Mouse (Mus musculus) small intestine, adult 2 months (tissue): Measurements from ENCODE around the gene Pla2g6.

Experiments
- CTCF ChIP-seq: fragments of 200-500 bp; IDR thresholded peaks from 2 replicates; pipeline ENCODE4 v1.5.1; 2012; ENCODE audit warnings: low read depth, mild to moderate bottlenecking, control low read depth, inconsistent platforms, low read length, moderate library complexity, mixed read lengths; ENCODE audit not compliant: insufficient replicate concordance, insufficient read length; ENCODE audit errors: extremely low read depth
- POLR2A ChIP-seq: fragments of 200-500 bp; IDR thresholded peaks from 2 replicates; pipeline ENCODE4 v1.6.1; 2012; ENCODE audit warnings: low read depth, mild to moderate bottlenecking, control low read depth, inconsistent platforms, low read length, moderate library complexity

DNA sequence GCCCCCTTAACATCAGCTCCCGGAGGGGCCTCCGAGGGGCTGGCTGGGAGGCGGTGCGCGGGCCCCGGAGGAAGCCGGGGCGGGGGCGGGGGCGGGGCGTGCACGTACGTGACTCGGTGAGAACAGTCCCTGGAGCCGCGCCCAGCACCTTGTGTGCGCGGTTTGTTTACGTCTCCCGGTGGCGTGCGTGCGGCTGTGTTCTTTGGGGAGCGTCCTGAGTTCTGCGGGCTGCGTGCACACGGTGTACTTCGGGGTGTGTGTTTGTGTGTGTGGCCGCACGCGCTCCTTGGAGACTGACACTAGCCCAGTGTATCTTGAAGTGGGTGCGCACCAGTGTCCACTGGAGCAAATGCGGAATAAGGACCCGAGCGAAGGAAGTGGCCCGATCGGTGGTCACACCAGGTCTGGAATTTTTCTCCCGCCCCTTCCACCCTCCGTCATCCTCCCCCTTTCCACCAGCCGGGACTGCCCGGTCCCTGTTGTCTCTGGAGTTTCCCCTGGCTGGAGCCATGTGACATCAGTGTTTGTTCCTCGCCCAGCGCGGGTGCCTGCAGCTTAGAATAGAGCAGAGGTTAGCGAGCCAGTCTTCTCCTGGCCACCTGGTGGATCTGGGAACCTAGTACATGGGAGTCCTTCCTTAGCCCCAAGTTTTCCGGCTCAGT is 19.8 kb upstream of the Pla2g6 start:
- TF ChIP-seq CTCF, result peak; percentile 29; the same call in 1 of the 2 replicates
- TF ChIP-seq POLR2A, result no peak
